Mouse (Mus musculus) olfactory bulb, adult 2 months (tissue): Measurements from ENCODE around the gene Hist1h2af. TPM values are rescaled to one million over a fixed set of nuclear protein-coding genes. Genes with fewer than 3 reads are reported as not detected.

Experiments used
- H3K27ac ChIP-seq: fragments of 200-500 bp; 2 replicates; pipeline ENCODE4 v1.5.1; 2012; ENCODE audit warnings: low read depth, low read length; ENCODE audit not compliant: insufficient read depth
- H3K4me1 ChIP-seq: fragments of 200-500 bp; 2 replicates; pipeline ENCODE4 v1.6.1; 2012; ENCODE audit warnings: low read length; ENCODE audit not compliant: control insufficient read depth, insufficient read depth
- H3K4me3 ChIP-seq: fragments of 200-500 bp; 2 replicates; pipeline ENCODE4 v1.5.1; 2012; ENCODE audit warnings: mild to moderate bottlenecking, low read depth, low read length, moderate library complexity; ENCODE audit not compliant: insufficient read depth
- CTCF ChIP-seq: fragments of 200-500 bp; IDR thresholded peaks from 2 replicates; pipeline ENCODE4 v1.5.1; 2012; ENCODE audit warnings: low read depth, mild to moderate bottlenecking, low read length, moderate library complexity; ENCODE audit not compliant: insufficient read depth
- POLR2A ChIP-seq: fragments of 200-500 bp; IDR thresholded peaks from 2 replicates; pipeline ENCODE4 v1.6.1; 2012; ENCODE audit warnings: mild to moderate bottlenecking, low read depth, low read length, moderate library complexity; ENCODE audit not compliant: insufficient read depth
- WGBS: fragments of 180-500 bp; shearing (Covaris S2); methylation state at CpG from one replicate; pipeline ENCODE4 v1.1.7; 2018; 5-methylcytosine and 5-hydroxymethylcytosine counted together
- polyA plus RNA-seq: library from polyadenylated mRNA; stranded (reverse); fragments of >200 nt; gene quantifications from 2 replicates; pipeline ENCODE4 v1.2.4, GENCODE M21; 2012; ENCODE audit warnings: low replicate concordance; ENCODE audit not compliant: missing spikeins, insufficient read depth, insufficient read length

Gene Hist1h2af
- polyA plus RNA-seq, 1 experiment: not detected

DNA sequence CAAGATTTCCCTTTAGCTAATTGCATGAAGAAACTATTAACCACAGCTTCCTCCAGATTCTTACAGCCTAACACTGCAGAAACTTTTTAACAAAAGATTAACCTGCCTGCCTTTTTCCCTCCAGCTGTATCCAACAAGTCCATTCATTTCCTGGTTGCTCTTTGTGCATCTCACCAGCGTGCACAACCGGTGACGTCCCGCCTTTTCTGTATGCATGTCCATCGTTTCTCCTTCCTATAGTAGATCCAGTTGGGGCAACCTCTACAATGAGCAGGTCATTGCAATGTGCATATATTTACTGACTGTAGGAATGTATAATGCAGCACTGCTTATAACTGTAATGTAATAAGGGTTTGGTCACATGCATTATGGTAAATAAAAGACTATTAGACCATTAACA, 9.7 kb upstream of the Hist1h2af start:
- Histone ChIP-seq H3K4me3 (no peak overlapping the region), H3K27ac (no peak overlapping the region), H3K4me1 (no peaks in the 10 kb centered on the region)
- TF ChIP-seq CTCF (no peak), POLR2A (no peak)
- WGBS: 40% methylated on average over 5 of the region's 5 CpGs

- Histone ChIP-seq H3K27ac (no peak overlapping the region), H3K4me1 (no peaks in the 10 kb centered on the region), H3K4me3 (no peak overlapping the region)
- TF ChIP-seq POLR2A: no peak
- peak; percentile 61 for TF ChIP-seq CTCF
- 14% methylated on average over 5 of the region's 5 CpGs for WGBS
These were observed 9.1 kb upstream of the Hist1h2af start for GRCm38 (mm10) chr13:23524654-23525053.

- WGBS: 8% methylated on average over 10 of the region's 10 CpGs
- Histone ChIP-seq H3K4me1 (no peaks in the 10 kb centered on the region), H3K27ac (no peak overlapping the region), H3K4me3 (no peak overlapping the region)
- TF ChIP-seq CTCF: no peak
- TF ChIP-seq POLR2A: no peak
These were observed 7.8 kb upstream of the Hist1h2af start for GRCm38 (mm10) chr13:23525901-23526300.

- Histone ChIP-seq H3K4me3 (no peak overlapping the region), H3K27ac (no peak overlapping the region), H3K4me1 (no peaks in the 10 kb centered on the region)
- TF ChIP-seq CTCF (no peak), POLR2A (no peak)
- WGBS: 1% methylated on average over 17 of the region's 17 CpGs
These were observed 7.4 kb upstream of the Hist1h2af start for GRCm38 (mm10) chr13:23526312-23526711.

DNA sequence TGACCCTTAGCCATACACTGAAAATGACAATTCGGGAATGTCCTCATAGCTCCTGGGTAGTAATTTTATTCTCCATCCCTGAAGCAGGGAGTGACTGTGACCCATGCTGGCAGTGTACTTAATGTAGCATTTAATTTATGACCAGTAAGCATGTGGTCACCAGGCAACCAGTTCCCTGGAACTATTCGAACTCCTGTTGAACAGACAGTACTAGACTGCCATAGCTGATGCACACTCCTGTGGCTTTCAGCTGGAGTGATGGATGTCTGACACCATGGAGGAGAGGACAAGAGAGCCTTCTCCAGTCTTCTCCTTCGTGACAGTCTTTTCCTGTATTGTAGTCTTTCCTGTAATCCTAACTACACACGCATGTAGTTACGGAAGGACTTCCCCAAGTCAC, 4.7 kb upstream of the Hist1h2af start:
- H3K27ac ChIP-seq: no peak overlapping the region
- no peak overlapping the region for H3K4me3 ChIP-seq
- peaks cover 6% of the 10 kb centered on the region; the same call in 1 of the 2 replicates for H3K4me1 ChIP-seq
- WGBS: 81% methylated on average over 5 of the region's 5 CpGs
- no peak for TF ChIP-seq CTCF
- no peak for TF ChIP-seq POLR2A

GRCm38 (mm10) chr13:23529480-23530165, 4.1 kb upstream of the Hist1h2af start:
- Histone ChIP-seq H3K4me3 (no peak overlapping the region), H3K4me1 (peaks cover 7% of the 10 kb centered on the region; the same call in 1 of the 2 replicates), H3K27ac (no peak overlapping the region)
- TF ChIP-seq POLR2A (no peak), CTCF (no peak)
- 27% methylated on average over 2 of the region's 2 CpGs for WGBS

- H3K4me3 ChIP-seq: peak overlapping the region; percentile 57
- under 1% methylated on average over 20 of the region's 20 CpGs for WGBS
- peak overlapping the region; percentile 95 for H3K27ac ChIP-seq
- TF ChIP-seq CTCF (no peak), POLR2A (no peak)
- peaks cover 9% of the 10 kb centered on the region; the same call in 1 of the 2 replicates for H3K4me1 ChIP-seq
These were observed 3.4 kb upstream of the Hist1h2af start for GRCm38 (mm10) chr13:23530181-23530900.

GRCm38 (mm10) chr13:23530901-23531875, 2.5 kb upstream of the Hist1h2af start, which contains the start of gene Hist1h4h:
Gene Hist1h4h, plus strand, starts transcription at chr13:23531050.
- WGBS: under 1% methylated on average over 58 of the region's 70 CpGs
- H3K27ac ChIP-seq: peak within 1 kb of the TSS; percentile 95
- peak; percentile 92 for TF ChIP-seq POLR2A
- no peak for TF ChIP-seq CTCF
- H3K4me1 ChIP-seq: peaks cover 12% of the 10 kb centered on the region
- H3K4me3 ChIP-seq: peak within 1 kb of the TSS; percentile 57
